Mouse (Mus musculus): ENCODE measurements around the gene Cela2a.

DNA sequence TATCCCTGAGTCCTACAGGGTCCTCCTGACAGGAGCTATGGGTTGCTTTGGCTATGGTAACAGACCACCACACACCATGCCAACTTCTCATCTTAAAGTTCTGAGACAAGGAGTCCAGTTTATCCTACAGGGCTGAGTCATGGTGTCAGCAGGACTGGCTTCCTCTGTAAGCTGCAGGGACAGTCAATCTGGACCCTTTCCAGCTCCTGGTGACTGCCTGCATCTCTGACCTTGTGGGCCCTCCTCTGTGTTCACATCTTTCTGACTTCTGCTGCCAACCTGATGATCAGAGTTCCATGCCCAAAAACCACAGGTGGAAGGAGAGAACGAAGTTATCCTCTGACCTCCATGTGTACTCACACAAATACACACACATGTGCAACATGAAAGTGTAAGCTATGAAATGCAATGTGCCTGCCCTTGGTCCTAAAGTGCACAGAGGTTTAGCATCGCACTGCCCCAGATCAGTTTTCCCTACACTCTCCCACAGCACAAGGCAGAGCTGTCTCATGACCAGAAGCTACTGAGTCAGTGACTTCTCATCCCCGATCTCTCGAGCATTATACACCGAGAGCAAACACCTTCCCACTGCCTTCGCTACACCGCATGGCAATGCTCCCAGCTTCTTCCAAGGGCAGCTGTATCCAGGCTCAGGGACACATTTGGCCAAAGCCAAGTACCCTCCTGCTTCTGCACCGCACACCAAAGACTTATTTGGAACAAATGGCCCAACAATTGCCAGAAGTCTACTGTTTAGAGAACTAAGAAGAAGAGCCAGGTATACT lies 44.6 kb downstream of the Cela2a start:
- no peak for TF ChIP-seq EP300 (IDR thresholded peaks at IDR 0.05; ENCODE audit: low read length)
- TF ChIP-seq RAD21 (IDR thresholded peaks at IDR 0.05; ENCODE audit: low read depth, low read length): no peak
- TF ChIP-seq ELF1 (IDR thresholded peaks at IDR 0.05; ENCODE audit: low read depth, low read length): no peak
- no peak for TF ChIP-seq CTCF (conservative IDR thresholded peaks at IDR 0.05 in 1 of 2, IDR thresholded peaks at IDR 0.05 in 1 of 2; ENCODE audit: low read depth in 2 of 2, low read length in 2 of 2)
- no peak for TF ChIP-seq USF1 (IDR thresholded peaks at IDR 0.05; ENCODE audit: low read depth, low read length)
